Mouse (Mus musculus): ENCODE data around the gene Gm8994.

- TF ChIP-seq CTCF (IDR thresholded peaks at IDR 0.05; ENCODE audit: low read depth) (no peak), EP300 (IDR thresholded peaks at IDR 0.05; ENCODE audit: low read depth) (no peak)
Measured at GRCm38 (mm10) chr6:136340669-136341068, 13.3 kb downstream of the Gm8994 start.
